ENCODE assay signal across 24 mouse cellular contexts in genomic region chr13:30656909-30657308, GRCm38 (mm10).
"Had no signal": no experiment of that assay in that cellular context is flagged by ENCODE, and none has a peak within 500 bp of the region (broad histone marks: within the 10 kb centered on the region; RNA-seq: fewer than 3 reads in every experiment).

No protein-coding gene starts in this region.

- H3K4me2 ChIP-seq: heart, embryonic 13.5 days; heart, embryonic 15.5 days; hindbrain, embryonic 13.5 days; hindbrain, embryonic 15.5 days; kidney, embryonic 15.5 days; limb, embryonic 12.5 days; liver, embryonic 11.5 days; liver, embryonic 13.5 days; liver, embryonic 15.5 days had no signal

- H3K4me1 ChIP-seq: liver, embryonic 15.5 days had no signal

- H3K9ac ChIP-seq: heart, embryonic 13.5 days; heart, embryonic 15.5 days; hindbrain, embryonic 13.5 days; hindbrain, embryonic 15.5 days; kidney, embryonic 15.5 days; limb, embryonic 12.5 days; liver, embryonic 13.5 days; liver, embryonic 15.5 days had no signal

- DNase-seq: heart, adult 18-20 months; heart, postnatal 14 days; heart, postnatal 36 days; kidney, adult 11 months; kidney, adult 2 months; kidney, adult 9 months; kidney, postnatal 14 days; kidney, postnatal 36 days; liver; liver, embryonic 13.5 days had no signal

- H3K36me3 ChIP-seq: heart, embryonic 10.5 days; heart, embryonic 13.5 days; heart, embryonic 15.5 days; hindbrain, embryonic 13.5 days; hindbrain, embryonic 15.5 days; kidney, embryonic 15.5 days; limb, embryonic 10.5 days; limb, embryonic 12.5 days; liver, embryonic 13.5 days; liver, embryonic 15.5 days had no signal

- H3K9me3 ChIP-seq: heart, embryonic 10.5 days; heart, embryonic 13.5 days; heart, embryonic 15.5 days; hindbrain, embryonic 13.5 days; hindbrain, embryonic 15.5 days; kidney, embryonic 15.5 days; limb, embryonic 10.5 days; limb, embryonic 12.5 days; liver, embryonic 13.5 days; liver, embryonic 15.5 days had no signal

- H3K27ac ChIP-seq: heart, embryonic 10.5 days; heart, embryonic 13.5 days; heart, embryonic 15.5 days; hindbrain, embryonic 13.5 days; hindbrain, embryonic 15.5 days; hindbrain, postnatal 0 days; kidney, embryonic 15.5 days; kidney, postnatal 0 days; left cerebral cortex, adult 2 months; limb, embryonic 10.5 days; limb, embryonic 12.5 days; liver, embryonic 13.5 days; liver, embryonic 15.5 days had no signal

- ATAC-seq: hindbrain, postnatal 0 days; intestine, embryonic 16.5 days had no signal

- H3K4me3 ChIP-seq: heart, embryonic 10.5 days; heart, embryonic 13.5 days; heart, embryonic 15.5 days; hindbrain, embryonic 13.5 days; hindbrain, embryonic 15.5 days; kidney, embryonic 15.5 days; left cerebral cortex, adult 2 months; limb, embryonic 10.5 days; limb, embryonic 12.5 days; liver, embryonic 13.5 days; liver, embryonic 15.5 days had no signal

- H3K27me3 ChIP-seq: heart, embryonic 13.5 days; hindbrain, embryonic 13.5 days; hindbrain, embryonic 15.5 days; kidney, embryonic 15.5 days; limb, embryonic 12.5 days had no signal
